Comparison of ENCODE assay signal across 19 mouse cellular contexts in the genomic region with DNA sequence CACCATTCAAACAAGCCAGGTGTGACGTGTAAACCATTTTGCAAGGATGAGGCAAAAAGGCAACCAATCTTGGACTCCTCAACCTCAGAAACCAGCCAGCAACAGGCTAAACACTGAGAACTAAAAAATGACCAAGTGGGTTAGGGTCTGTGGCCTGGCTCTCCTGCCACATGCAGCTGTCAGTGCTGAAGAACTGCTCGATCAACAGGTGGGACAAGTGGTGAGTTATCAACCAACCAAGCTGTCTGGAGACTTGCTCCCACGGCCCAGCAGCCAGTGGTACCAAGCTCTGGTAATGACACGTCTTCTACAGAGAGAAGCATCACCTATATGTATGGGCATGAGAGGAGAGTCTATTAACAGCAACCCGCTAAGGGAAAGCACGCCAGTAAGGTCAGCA. TPM values are rescaled to one million over a fixed set of nuclear protein-coding genes. Genes with fewer than 3 reads are reported as not detected.
DNase-seq lines count a peak whose midpoint lies in the region; ATAC-seq and TF ChIP-seq lines count a peak whose summit lies in the region.
"Had no signal": no experiment of that assay in that cellular context is flagged by ENCODE, and none has a peak within 500 bp of the region (broad histone marks: within the 10 kb centered on the region; RNA-seq: fewer than 3 reads in every experiment).

No protein-coding gene starts in this region.

- 0 out of 2 replicates have a peak overlapping the region, but pooled peaks have one; percentile 34 for H3K27ac ChIP-seq in embryonic facial prominence, embryonic 15.5 days (replicated peaks)
- H3K27ac ChIP-seq in hindbrain, embryonic 13.5 days = no peak overlapping the region
- H3K27ac ChIP-seq: embryonic facial prominence, embryonic 12.5 days; forebrain, embryonic 13.5 days; forebrain, embryonic 15.5 days had no signal

- WGBS in embryonic facial prominence, embryonic 15.5 days = 70% methylated on average over 6 of the region's 6 CpGs
- 95% methylated on average over 6 of the region's 6 CpGs for WGBS in hindbrain, embryonic 13.5 days

- no peaks in the 10 kb centered on the region for H3K36me3 ChIP-seq in embryonic facial prominence, embryonic 15.5 days
- H3K36me3 ChIP-seq in myocyte (ENCODE audit: control insufficient read depth, insufficient read depth) = no peaks in the 10 kb centered on the region
- H3K36me3 ChIP-seq in hindbrain, embryonic 13.5 days = no peaks in the 10 kb centered on the region
- H3K36me3 ChIP-seq: embryonic facial prominence, embryonic 12.5 days; forebrain, embryonic 15.5 days had no signal

- peaks cover 84% of the 10 kb centered on the region for H3K79me2 ChIP-seq in myocyte (ENCODE audit: control insufficient read depth, insufficient read depth)

- no peak overlapping the region for H3ac ChIP-seq in myocyte (ENCODE audit: control insufficient read depth, insufficient read length)

- no peak for TF ChIP-seq POLR2A in myocyte (IDR thresholded peaks at IDR 0.05; ENCODE audit: insufficient read length, low read depth)

- H3K9me3 ChIP-seq in embryonic facial prominence, embryonic 15.5 days (replicated peaks) = no peaks in the 10 kb centered on the region
- H3K9me3 ChIP-seq in hindbrain, embryonic 13.5 days = no peaks in the 10 kb centered on the region
- H3K9me3 ChIP-seq: embryonic facial prominence, embryonic 12.5 days; forebrain, embryonic 13.5 days; forebrain, embryonic 15.5 days had no signal

- H3K27me3 ChIP-seq in embryonic facial prominence, embryonic 15.5 days = no peaks in the 10 kb centered on the region
- H3K27me3 ChIP-seq in myocyte (ENCODE audit: control insufficient read depth, insufficient read depth, insufficient read length) = no peaks in the 10 kb centered on the region
- H3K27me3 ChIP-seq in hindbrain, embryonic 13.5 days = no peaks in the 10 kb centered on the region
- H3K27me3 ChIP-seq: embryonic facial prominence, embryonic 12.5 days; forebrain, embryonic 13.5 days; forebrain, embryonic 15.5 days had no signal

- H3K4me2 ChIP-seq in embryonic facial prominence, embryonic 15.5 days (replicated peaks) = no peak overlapping the region
- H3K4me2 ChIP-seq in myocyte (ENCODE audit: low read depth) = no peak overlapping the region
- no peak overlapping the region for H3K4me2 ChIP-seq in hindbrain, embryonic 13.5 days
- H3K4me2 ChIP-seq: embryonic facial prominence, embryonic 12.5 days; forebrain, embryonic 13.5 days; forebrain, embryonic 15.5 days had no signal

- no peak overlapping the region for H3K9ac ChIP-seq in embryonic facial prominence, embryonic 15.5 days
- H3K9ac ChIP-seq in hindbrain, embryonic 13.5 days = no peak overlapping the region
- H3K9ac ChIP-seq: embryonic facial prominence, embryonic 12.5 days; forebrain, embryonic 13.5 days; forebrain, embryonic 15.5 days; forebrain, postnatal 0 days had no signal

- H3K4me1 ChIP-seq in embryonic facial prominence, embryonic 15.5 days = peaks cover 18% of the 10 kb centered on the region
- H3K4me1 ChIP-seq in hindbrain, embryonic 13.5 days (replicated peaks) = no peaks in the 10 kb centered on the region
- H3K4me1 ChIP-seq: forebrain, embryonic 13.5 days; forebrain, embryonic 15.5 days had no signal

- DNase-seq in heart, adult 11 months = peak; percentile 78
- no peak for DNase-seq in heart, adult 18-20 months
- DNase-seq: adrenal gland, adult 2 months; adrenal gland, postnatal 10 days; adrenal gland, postnatal 25 days; cerebellum, adult 11 months; cerebellum, adult 18-20 months; cerebellum, adult 8-10 months; cerebellum, adult 9-11 months; cerebellum, postnatal 14 days; cerebellum, postnatal 36 days; embryo, embryonic 11 days; forebrain, postnatal 0 days had no signal

- no peak for ATAC-seq in embryonic facial prominence, embryonic 15.5 days (ENCODE audit: insufficient number of reproducible peaks, low FRiP score, low TSS enrichment, low read depth)
- no peak for ATAC-seq in hindbrain, embryonic 13.5 days (ENCODE audit: low FRiP score)
- ATAC-seq: forebrain, embryonic 13.5 days; forebrain, embryonic 15.5 days; forebrain, postnatal 0 days had no signal

- H3K4me3 ChIP-seq in embryonic facial prominence, embryonic 15.5 days (replicated peaks) = no peak overlapping the region
- no peak overlapping the region for H3K4me3 ChIP-seq in myocyte
- no peak overlapping the region for H3K4me3 ChIP-seq in hindbrain, embryonic 13.5 days
- H3K4me3 ChIP-seq: embryonic facial prominence, embryonic 12.5 days; forebrain, embryonic 13.5 days; forebrain, embryonic 15.5 days had no signal

TF ChIP-seq in myocyte, 11 proteins besides CTCF, POLR2A, EP300 and RAD21:
- TF ChIP-seq MYOG (IDR thresholded peaks at IDR 0.05; ENCODE audit: control insufficient read depth in 1 of 3, insufficient read depth in 1 of 3, insufficient read length in 2 of 3, low read depth in 2 of 3) (peak in 2 of 3 experiments; percentile 67 to 76), MYOD1 (IDR thresholded peaks at IDR 0.05; ENCODE audit: control insufficient read depth in 1 of 3, insufficient read length in 2 of 3, low read depth in 2 of 3) (peak in 2 of 3 experiments; percentile 72 to 84), USF1 (IDR thresholded peaks at IDR 0.05; ENCODE audit: low read depth) (no peak), POLR2AphosphoS2 (IDR thresholded peaks at IDR 0.05; ENCODE audit: insufficient read length, low read depth) (no peak)

RNA-seq across cellular contexts. Expression of a gene that starts 15.2 kb away (rescaled TPM):
- total RNA-seq in heart, adult 18-20 months (2021) = 10 to 100 TPM; 49.3 to 51.0 TPM
- polyA plus RNA-seq in embryonic facial prominence, embryonic 15.5 days (2015; fragmentation: Nextera tagmentation; extraction: Ambion mirVana) = 27.7 and 30.1 TPM in 2 replicates
- polyA plus RNA-seq in myocyte (2012; fragmentation: generic; extraction: Trizol) = 18.1 TPM
- polyA plus RNA-seq in hindbrain, embryonic 13.5 days (2015; fragmentation: Nextera tagmentation; extraction: Ambion mirVana) = 5.0 and 6.3 TPM in 2 replicates

RNA-seq across cellular contexts. Expression of a gene that starts 46.6 kb away (rescaled TPM):
- total RNA-seq in heart, adult 18-20 months (2021) = 10 to 100 TPM; 10.0 to 11.8 TPM
- 18.3 and 20.3 TPM in 2 replicates for polyA plus RNA-seq in embryonic facial prominence, embryonic 15.5 days (2015; fragmentation: Nextera tagmentation; extraction: Ambion mirVana)
- 7.3 TPM for polyA plus RNA-seq in myocyte (2012; fragmentation: generic; extraction: Trizol)
- polyA plus RNA-seq in hindbrain, embryonic 13.5 days (2015; fragmentation: Nextera tagmentation; extraction: Ambion mirVana) = 25.6 and 26.0 TPM in 2 replicates
